Mouse (Mus musculus): ENCODE results near the gene St6galnac1.

The St6galnac1 gene

DNA sequence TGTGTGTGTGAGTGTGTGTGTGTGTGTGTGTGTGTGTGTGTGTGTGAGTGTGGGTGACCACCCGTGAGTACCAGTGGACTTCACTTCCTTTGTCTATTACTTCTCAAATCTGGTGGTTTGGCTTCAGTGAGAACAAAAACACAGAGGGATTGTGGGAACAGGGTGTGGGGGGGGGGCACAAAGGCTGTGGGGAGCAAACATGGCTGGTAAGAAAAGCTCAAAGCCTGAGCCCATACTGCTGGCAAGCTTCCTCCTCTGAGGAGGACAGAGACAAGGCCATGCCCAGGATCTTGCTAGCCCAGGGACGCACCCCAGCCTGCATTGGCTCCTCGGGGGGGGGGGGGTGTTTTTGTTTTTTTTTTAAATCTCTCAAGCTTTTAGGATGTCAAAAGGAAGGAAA, 32.2 kb upstream of the St6galnac1 start:
- 65% methylated on average over 3 of the region's 3 CpGs for WGBS

GRCm38 (mm10) chr11:116807116-116807515, 31.8 kb upstream of the St6galnac1 start:
- 67% methylated on average over 7 of the region's 7 CpGs for WGBS

- 76% methylated on average over 15 of the region's 15 CpGs for WGBS
Measured at GRCm38 (mm10) chr11:116806136-116807071, 31.1 kb upstream of the St6galnac1 start.

GRCm38 (mm10) chr11:116802709-116803108, 27.4 kb upstream of the St6galnac1 start:
- 94% methylated on average over 5 of the region's 5 CpGs for WGBS

GRCm38 (mm10) chr11:116801106-116801505, 25.8 kb upstream of the St6galnac1 start:
- WGBS: 73% methylated on average over 5 of the region's 5 CpGs

GRCm38 (mm10) chr11:116799364-116799763, 24.1 kb upstream of the St6galnac1 start:
- 53% methylated on average over 5 of the region's 5 CpGs for WGBS

DNA sequence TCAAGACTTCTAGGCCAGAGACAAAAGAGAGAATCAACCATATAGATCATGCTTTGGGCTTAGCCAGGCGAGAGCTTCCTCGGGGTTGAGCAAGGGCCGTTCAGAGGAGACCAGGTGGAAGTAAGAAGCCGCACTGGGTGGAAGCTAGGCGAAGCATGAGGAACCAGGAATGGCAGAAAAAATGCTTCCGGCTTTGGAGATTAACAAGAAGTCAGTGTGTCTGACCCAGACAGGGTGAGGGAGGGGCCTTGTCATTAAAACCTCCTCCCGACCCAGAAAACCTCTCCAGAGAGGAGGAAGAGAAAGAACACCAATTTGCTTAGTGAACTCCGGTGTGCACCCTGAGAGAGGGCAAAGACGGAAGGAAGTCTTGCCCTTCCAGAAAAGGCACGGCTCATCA, 8.9 kb upstream of the St6galnac1 start:
- 93% methylated on average over 10 of the region's 10 CpGs for WGBS

- 66% methylated on average over 9 of the region's 9 CpGs for WGBS
Measured at GRCm38 (mm10) chr11:116782737-116783145, 7.4 kb upstream of the St6galnac1 start.

DNA sequence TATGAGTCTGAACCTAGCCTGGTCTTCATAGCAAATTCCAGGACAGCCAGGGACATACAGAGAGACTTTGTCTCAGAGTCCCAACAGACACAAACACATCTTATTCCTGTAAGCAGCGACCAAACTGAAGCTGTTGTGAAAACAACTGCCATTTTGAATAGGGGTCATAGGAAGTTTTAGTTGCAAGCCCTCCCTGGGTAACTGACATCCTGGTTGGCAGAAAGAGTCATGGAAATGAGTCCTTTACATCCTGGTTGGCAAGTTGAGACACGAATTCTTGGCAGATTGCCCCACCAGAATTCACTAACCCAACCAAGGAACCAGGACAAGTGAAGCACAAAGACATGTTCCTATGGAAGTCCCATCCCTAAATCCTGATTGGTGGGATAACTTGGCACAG, 2.1 kb downstream of the St6galnac1 start:
- 37% methylated on average over 2 of the region's 2 CpGs for WGBS

DNA sequence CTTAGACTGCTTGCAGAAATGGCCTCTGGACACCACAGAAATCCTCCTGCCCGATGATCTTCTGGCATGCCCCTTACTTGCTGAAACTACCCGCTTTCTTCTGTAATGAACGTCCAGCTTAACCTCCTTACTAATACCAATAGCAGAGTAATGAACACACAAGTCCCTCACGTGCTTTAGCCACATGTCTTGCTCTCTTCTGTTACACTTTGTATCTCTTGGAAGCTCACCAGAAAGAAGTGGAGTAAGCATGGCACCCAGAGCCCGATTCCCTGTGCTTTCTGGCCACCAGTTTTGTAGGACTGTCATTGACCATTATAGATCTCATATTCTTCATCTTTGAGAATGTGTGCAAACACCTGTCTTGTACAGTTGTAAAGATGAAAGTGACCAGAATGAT, 5.4 kb downstream of the St6galnac1 start:
- 81% methylated on average over 5 of the region's 5 CpGs for WGBS

- 90% methylated on average over 2 of the region's 2 CpGs for WGBS
Measured at GRCm38 (mm10) chr11:116764946-116765345, 10.4 kb downstream of the St6galnac1 start.

GRCm38 (mm10) chr11:116764346-116764745, 11.0 kb downstream of the St6galnac1 start:
- 90% methylated on average over 7 of the region's 7 CpGs for WGBS

GRCm38 (mm10) chr11:116755191-116755590, 20.1 kb downstream of the St6galnac1 start:
- 81% methylated on average over 4 of the region's 4 CpGs for WGBS

DNA sequence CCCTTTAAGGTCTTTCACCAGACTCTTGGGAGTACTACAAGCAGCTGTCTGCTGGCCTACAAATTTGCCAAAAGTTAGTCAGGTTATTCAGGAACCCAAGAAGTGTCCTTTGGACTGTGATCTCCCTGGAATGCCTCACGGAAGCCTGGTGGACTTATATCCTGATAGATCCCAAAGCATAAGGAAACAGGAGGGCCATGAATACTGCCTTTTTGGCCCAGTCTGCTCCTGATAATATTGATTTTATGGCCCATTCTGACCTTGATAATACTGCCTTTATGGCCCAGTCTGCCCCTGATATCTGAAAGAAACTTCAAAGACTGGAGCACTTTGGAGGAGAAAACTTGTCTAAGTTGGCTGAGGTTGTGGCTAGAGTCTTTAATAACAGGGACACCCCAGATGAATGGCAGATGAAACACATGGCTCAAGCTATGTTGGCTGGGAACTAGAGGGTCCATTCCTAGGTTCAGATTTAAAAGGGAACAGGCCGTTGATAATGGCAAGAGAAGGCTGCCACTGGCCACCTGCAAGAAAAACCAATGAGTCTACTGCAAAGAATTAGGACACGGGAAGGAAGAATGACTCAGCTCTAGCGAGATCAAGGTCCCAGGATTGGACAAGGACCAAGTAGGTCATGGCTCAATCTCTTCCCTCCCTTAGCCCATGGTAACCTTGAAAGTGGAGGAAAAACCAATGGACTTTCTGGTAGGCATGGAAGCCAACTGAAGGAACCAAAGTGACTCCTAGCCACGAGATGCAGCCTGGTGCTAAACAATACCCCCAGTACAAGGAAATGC, 21.4 kb downstream of the St6galnac1 start:
- 69% methylated on average over 5 of the region's 5 CpGs for WGBS

GRCm38 (mm10) chr11:116749733-116750132, 25.6 kb downstream of the St6galnac1 start:
- WGBS: 90% methylated on average over 8 of the region's 8 CpGs

- 81% methylated on average over 2 of the region's 2 CpGs for WGBS
Measured at GRCm38 (mm10) chr11:116748692-116749091, 26.6 kb downstream of the St6galnac1 start.

- 95% methylated on average over 3 of the region's 3 CpGs for WGBS
Measured at GRCm38 (mm10) chr11:116746822-116747221, 28.5 kb downstream of the St6galnac1 start.

DNA sequence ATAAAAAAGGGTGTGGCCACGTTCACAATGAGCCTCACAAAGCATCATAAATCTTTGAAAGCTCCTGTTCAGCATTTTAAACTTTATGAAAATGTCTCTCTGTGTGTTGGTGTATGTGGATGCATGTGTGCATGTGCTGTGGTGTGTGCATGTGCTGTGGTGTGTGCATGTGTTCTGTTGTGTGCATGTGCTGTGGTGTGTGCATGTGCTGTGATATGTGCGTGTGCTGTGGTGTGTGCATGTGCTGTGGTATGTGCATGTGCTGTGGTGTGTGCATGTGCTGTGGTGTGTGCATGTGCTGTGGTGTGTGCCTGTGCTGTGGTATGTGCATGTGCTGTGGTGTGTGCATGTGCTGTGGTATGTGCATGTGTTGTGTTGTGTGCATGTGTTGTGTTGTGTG, 29.9 kb downstream of the St6galnac1 start:
- WGBS: 63% methylated on average over 2 of the region's 2 CpGs

DNA sequence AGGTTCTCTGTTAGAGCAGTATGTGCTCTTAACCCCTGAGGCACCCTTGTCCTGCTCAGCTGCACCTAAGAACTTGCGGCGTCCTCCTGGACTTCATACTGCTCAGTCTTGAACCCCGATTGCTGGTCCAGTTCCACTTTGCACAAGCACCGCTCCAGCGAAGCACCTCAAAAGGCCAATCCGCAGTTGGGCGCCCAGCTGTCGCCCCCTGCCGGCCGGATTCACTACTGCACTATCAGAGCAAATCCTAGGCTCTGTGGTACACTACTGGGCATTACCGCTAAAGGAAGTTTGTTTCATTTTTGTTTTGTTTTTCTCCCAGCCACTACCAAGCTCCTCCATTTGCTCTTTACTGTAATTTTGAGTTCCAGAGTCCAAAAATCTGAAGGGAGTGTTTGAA, 36.9 kb downstream of the St6galnac1 start:
- 49% methylated on average over 11 of the region's 11 CpGs for WGBS

DNA sequence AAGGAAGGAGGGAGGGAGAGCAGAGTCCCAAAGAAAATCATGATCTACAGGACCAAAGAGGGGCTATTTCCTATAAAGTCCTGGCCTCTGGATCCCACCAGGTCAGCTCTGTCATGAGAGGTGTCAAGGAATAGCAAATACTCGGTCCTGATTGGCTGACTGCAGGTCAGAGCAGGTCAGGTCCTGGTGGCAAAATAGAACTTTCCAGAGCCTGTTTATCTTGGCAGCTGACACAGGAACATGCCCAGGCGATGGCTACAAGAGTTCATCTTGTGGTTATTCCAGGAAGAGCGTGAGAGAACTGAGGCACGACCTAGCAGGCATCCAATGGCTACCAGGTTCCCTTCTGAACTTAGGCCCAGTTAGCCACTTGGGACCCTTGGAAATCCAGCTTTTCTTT, 42.8 kb downstream of the St6galnac1 start:
- WGBS: 86% methylated on average over 4 of the region's 4 CpGs

DNA sequence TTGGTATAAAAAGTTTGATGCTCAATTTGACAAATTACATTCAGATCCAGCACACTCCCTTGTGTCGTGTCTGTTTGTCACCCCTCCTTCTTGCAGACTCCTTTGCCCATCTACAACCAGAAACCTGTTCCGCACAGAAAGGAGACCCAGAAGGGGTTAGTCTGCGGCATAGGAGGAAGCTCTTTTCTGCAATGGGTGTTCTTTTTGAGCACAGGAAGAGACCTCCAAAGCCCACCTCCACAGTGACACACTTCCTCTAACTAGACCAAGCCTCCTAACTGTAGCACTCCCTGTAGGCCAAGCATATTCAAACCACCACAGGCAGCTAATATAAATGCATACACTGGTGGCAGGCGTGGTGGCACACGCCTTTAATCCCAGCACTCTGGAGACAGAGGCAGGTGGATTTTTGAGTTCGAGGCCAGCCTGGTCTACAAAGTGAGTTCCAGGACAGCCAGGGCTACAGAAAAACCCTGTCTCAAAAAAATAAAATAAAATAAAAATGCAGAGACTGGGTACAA, 44.2 kb downstream of the St6galnac1 start:
- WGBS: 93% methylated on average over 6 of the region's 6 CpGs

DNA sequence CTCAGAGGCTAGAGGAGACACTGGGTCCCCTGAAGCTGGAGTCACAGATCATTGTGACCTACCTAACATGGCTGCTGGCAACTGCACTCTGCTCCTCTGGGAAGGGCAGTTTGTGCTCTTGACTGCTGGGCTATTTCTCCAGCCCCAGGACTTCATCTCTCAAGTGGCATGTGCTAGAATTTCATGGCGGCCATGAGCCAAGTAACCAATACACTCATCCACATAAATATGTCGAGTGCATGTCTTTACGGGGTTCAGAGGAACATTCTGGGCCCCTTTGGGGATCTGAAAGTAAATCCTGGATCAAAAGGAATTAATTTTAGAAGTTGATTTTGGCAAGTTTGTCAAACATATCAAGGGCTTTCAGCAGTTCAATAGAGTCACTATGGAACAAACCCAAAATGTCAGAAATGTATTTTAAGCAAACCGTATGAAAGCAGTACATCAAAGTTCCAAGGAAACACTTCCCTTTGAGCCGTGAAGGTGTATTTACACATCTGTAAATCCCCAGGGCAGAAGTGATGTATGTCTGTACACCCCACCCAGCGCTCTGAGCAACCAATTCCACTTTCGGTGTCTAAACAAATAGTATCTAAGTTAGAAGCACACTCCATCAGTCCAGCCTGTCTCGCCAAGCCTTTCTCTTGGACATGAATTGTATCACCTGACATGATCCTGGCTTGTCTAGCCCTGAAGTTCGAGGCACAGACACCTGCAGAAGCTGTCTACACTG, 45.9 kb downstream of the St6galnac1 start:
- 77% methylated on average over 9 of the region's 9 CpGs for WGBS

All from cerebral cortex, adult 2 months (tissue).